In genomic region chr1:158362292-158363101, GRCm38 (mm10) we compare ENCODE assay signal across 7 mouse cellular contexts. TPM values are rescaled to one million over a fixed set of nuclear protein-coding genes. Genes with fewer than 3 reads are reported as not detected.
DNase-seq lines count a peak whose midpoint lies in the region; ATAC-seq and TF ChIP-seq lines count a peak whose summit lies in the region.

No protein-coding gene starts in this region.

- 0 out of 2 replicates have a peak, but pooled peaks cover 5% of the 10 kb centered on the region for H3K4me1 ChIP-seq in lung, embryonic 16.5 days (replicated peaks; ENCODE audit: control insufficient read depth, insufficient read depth, low read length)
- H3K4me1 ChIP-seq in cortical plate, adult 2 months (ENCODE audit: control insufficient read depth, insufficient read depth, low read length), result peaks cover 4% of the 10 kb centered on the region
- peaks cover 34% of the 10 kb centered on the region for H3K4me1 ChIP-seq in hindbrain, embryonic 14.5 days (replicated peaks; ENCODE audit: control insufficient read depth, insufficient read depth, low read length)
- peaks cover 44% of the 10 kb centered on the region for H3K4me1 ChIP-seq in midbrain, embryonic 13.5 days (replicated peaks)

- no peak for ATAC-seq in lung, embryonic 16.5 days (ENCODE audit: low read depth)
- ATAC-seq in hindbrain, embryonic 14.5 days (ENCODE audit: low FRiP score), result peak; percentile 85
- peak; percentile 90 for ATAC-seq in midbrain, embryonic 13.5 days

- H3K27me3 ChIP-seq in lung, embryonic 16.5 days (ENCODE audit: control insufficient read depth, insufficient read depth, low read depth, low read length), result peaks cover 14% of the 10 kb centered on the region
- H3K27me3 ChIP-seq in hindbrain, embryonic 14.5 days (ENCODE audit: control insufficient read depth, insufficient read depth, low read length), result 0 out of 2 replicates have a peak, but pooled peaks cover 3% of the 10 kb centered on the region
- H3K27me3 ChIP-seq in midbrain, embryonic 13.5 days, result peaks cover 3% of the 10 kb centered on the region

- TF ChIP-seq POLR2A in cortical plate, adult 2 months (IDR thresholded peaks at IDR 0.05; ENCODE audit: extremely low read depth, insufficient read depth, low read length), result peak; percentile 18; the same call in 1 of the 2 replicates

- DNase-seq in lung, postnatal 4 days, result no peak
- peak; percentile 70 for DNase-seq in hindbrain, embryonic 14.5 days (ENCODE audit: low spot score)
- DNase-seq in urinary bladder, postnatal 10 days (ENCODE audit: low spot score), result no peak
- DNase-seq in yolk sac, embryonic 10.5 days (ENCODE audit: low spot score), result no peak

- no peaks in the 10 kb centered on the region for H3K36me3 ChIP-seq in lung, embryonic 16.5 days (ENCODE audit: control insufficient read depth, insufficient read depth, low read length)
- H3K36me3 ChIP-seq in hindbrain, embryonic 14.5 days (replicated peaks; ENCODE audit: control insufficient read depth, insufficient read depth), result no peaks in the 10 kb centered on the region
- peaks cover 5% of the 10 kb centered on the region; the same call in 1 of the 2 replicates for H3K36me3 ChIP-seq in midbrain, embryonic 13.5 days

- WGBS in lung, embryonic 16.5 days, result under 1% methylated on average over 34 of the region's 37 CpGs
- WGBS in hindbrain, embryonic 14.5 days, result under 1% methylated on average over 32 of the region's 37 CpGs
- WGBS in midbrain, embryonic 13.5 days, result 0% methylated on average over 32 of the region's 37 CpGs

- peak overlapping the region; percentile 52 for H3K4me2 ChIP-seq in lung, embryonic 16.5 days (ENCODE audit: low read depth, low read length)
- peak overlapping the region; percentile 95 for H3K4me2 ChIP-seq in hindbrain, embryonic 14.5 days (replicated peaks)
- H3K4me2 ChIP-seq in midbrain, embryonic 13.5 days (replicated peaks), result peak overlapping the region; percentile 86

- H3K9me3 ChIP-seq in lung, embryonic 16.5 days (ENCODE audit: control insufficient read depth, low read length), result no peaks in the 10 kb centered on the region
- no peaks in the 10 kb centered on the region for H3K9me3 ChIP-seq in hindbrain, embryonic 14.5 days (ENCODE audit: control insufficient read depth, low read length)
- no peaks in the 10 kb centered on the region for H3K9me3 ChIP-seq in midbrain, embryonic 13.5 days

- no peak overlapping the region for H3K27ac ChIP-seq in lung, embryonic 16.5 days (ENCODE audit: low read length)
- H3K27ac ChIP-seq in cortical plate, adult 2 months (ENCODE audit: insufficient read depth, low read length), result peak overlapping the region; percentile 89
- H3K27ac ChIP-seq in hindbrain, embryonic 14.5 days, result peak overlapping the region; percentile 99
- peak overlapping the region; percentile 98 for H3K27ac ChIP-seq in midbrain, embryonic 13.5 days

- no peak overlapping the region; the same call in 1 of the 2 replicates for H3K9ac ChIP-seq in lung, embryonic 16.5 days (ENCODE audit: low read length)
- H3K9ac ChIP-seq in hindbrain, embryonic 14.5 days, result peak overlapping the region; percentile 99
- peak overlapping the region; percentile 98 for H3K9ac ChIP-seq in midbrain, embryonic 13.5 days (replicated peaks)

- H3K4me3 ChIP-seq in lung, embryonic 16.5 days (ENCODE audit: low read length), result peak overlapping the region; percentile 30
- H3K4me3 ChIP-seq in cortical plate, adult 2 months (ENCODE audit: insufficient read depth, low read length), result peak overlapping the region; percentile 89
- H3K4me3 ChIP-seq in hindbrain, embryonic 14.5 days (replicated peaks; ENCODE audit: low read length), result peak overlapping the region; percentile 79
- peak overlapping the region; percentile 83 for H3K4me3 ChIP-seq in midbrain, embryonic 13.5 days (replicated peaks)

- TF ChIP-seq CTCF in cortical plate, adult 2 months (IDR thresholded peaks at IDR 0.05; ENCODE audit: extremely low read depth, insufficient read depth, low read length), result no peak

RNA-seq across cellular contexts. Expression of gene Astn1, which starts 0.4 kb away (rescaled TPM):
- 0.33 and 0.53 TPM in 2 replicates for polyA plus RNA-seq in lung, embryonic 16.5 days (2015; fragmentation: Nextera tagmentation; extraction: Ambion mirVana)
- polyA plus RNA-seq in cortical plate, adult 2 months (2012; rRNA removed), result 66.0 and 68.8 TPM in 2 replicates
- 53.6 and 59.3 TPM in 2 replicates for polyA plus RNA-seq in hindbrain, embryonic 14.5 days (2014; fragmentation: Nextera tagmentation; extraction: Ambion mirVana)
- 32.1 and 35.7 TPM in 2 replicates for polyA plus RNA-seq in midbrain, embryonic 13.5 days (2015; fragmentation: Nextera tagmentation; extraction: Ambion mirVana)

RNA-seq across cellular contexts. Expression of gene Brinp2, which starts 6.4 kb away (rescaled TPM):
- 0.23 and 0.26 TPM in 2 replicates for polyA plus RNA-seq in lung, embryonic 16.5 days (2015; fragmentation: Nextera tagmentation; extraction: Ambion mirVana)
- polyA plus RNA-seq in cortical plate, adult 2 months (2012; rRNA removed), result 62.2 and 64.1 TPM in 2 replicates
- 23.5 and 29.0 TPM in 2 replicates for polyA plus RNA-seq in hindbrain, embryonic 14.5 days (2014; fragmentation: Nextera tagmentation; extraction: Ambion mirVana)
- 18.5 and 18.9 TPM in 2 replicates for polyA plus RNA-seq in midbrain, embryonic 13.5 days (2015; fragmentation: Nextera tagmentation; extraction: Ambion mirVana)

Comparison
In these comparisons a context has a peak if more than half of its experiments do, and no peak if none do; other contexts are left out.
1. H3K4me3 ChIP-seq: peak in every context shown above with its lines; median percentile 89 in cortical plate, adult 2 months; 83 in midbrain, embryonic 13.5 days; 79 in hindbrain, embryonic 14.5 days; 30 in lung, embryonic 16.5 days.
2. RNA of gene Astn1, which starts 0.4 kb away (polyA plus RNA-seq): 66.0 to 68.8 TPM in cortical plate, adult 2 months, 53.6 to 59.3 TPM in hindbrain, embryonic 14.5 days and 32.1 to 35.7 TPM in midbrain, embryonic 13.5 days; 0.33 to 0.53 TPM in lung, embryonic 16.5 days; every median in the first group is over 10 times any median in the second.
3. RNA of gene Brinp2, which starts 6.4 kb away (polyA plus RNA-seq): 62.2 to 64.1 TPM in cortical plate, adult 2 months, 23.5 to 29.0 TPM in hindbrain, embryonic 14.5 days and 18.5 to 18.9 TPM in midbrain, embryonic 13.5 days; 0.23 to 0.26 TPM in lung, embryonic 16.5 days; every median in the first group is over 10 times any median in the second.
4. Peak in every context shown above with its lines, with median percentiles within 50 percentile points of each other: H3K4me2 ChIP-seq.